Mouse (Mus musculus) limb, embryonic 11.5 days (tissue): ENCODE data around the gene Ogfod2. TPM values are rescaled to one million over a fixed set of nuclear protein-coding genes. Genes with fewer than 3 reads are reported as not detected.
A peak's percentile ranks its signal among the peaks of the same experiment; 100 is the strongest.

Experiments
- ATAC-seq: fragments of 200-750 bp; cut with Nextera tagmentation; 2 replicates; pipeline ENCODE4 v1.8.0; 2017; ENCODE audit warnings: low read depth; ENCODE audit not compliant: insufficient number of reproducible peaks, low FRiP score, low TSS enrichment
- DNase-seq: peaks from one replicate; pipeline ENCODE4 v3.0.0-alpha.2; 2015; ENCODE audit warnings: low spot score
- H3K27ac ChIP-seq: fragments of 300-500 bp; sonication (generic); replicated peaks from 2 replicates; pipeline ENCODE4 v1.5.1; 2014; ENCODE audit warnings: low read depth, mild to moderate bottlenecking, low read length
- H3K27me3 ChIP-seq: fragments of 300-500 bp; sonication (generic); 2 replicates; pipeline ENCODE4 v1.6.1; 2014; ENCODE audit warnings: mild to moderate bottlenecking, low read length, mixed read lengths; ENCODE audit not compliant: control insufficient read depth, insufficient read depth
- H3K36me3 ChIP-seq: fragments of 300-500 bp; sonication (generic); 2 replicates; pipeline ENCODE4 v1.6.1; 2014; ENCODE audit warnings: mild to moderate bottlenecking, low read length, moderate library complexity, mixed read lengths; ENCODE audit not compliant: control insufficient read depth, insufficient read depth
- H3K4me1 ChIP-seq: fragments of 300-500 bp; sonication (generic); 2 replicates; pipeline ENCODE4 v1.6.1; 2014; ENCODE audit warnings: low read length, mixed read lengths; ENCODE audit not compliant: control insufficient read depth, insufficient read depth
- H3K4me2 ChIP-seq: fragments of 300-500 bp; sonication (generic); 2 replicates; pipeline ENCODE4 v1.6.1; 2014; ENCODE audit warnings: low read depth, mild to moderate bottlenecking, moderate library complexity; ENCODE audit not compliant: severe bottlenecking
- H3K4me3 ChIP-seq: fragments of 300-500 bp; sonication (generic); 2 replicates; pipeline ENCODE4 v1.5.1; 2014; ENCODE audit warnings: low read depth, low read length
- H3K9ac ChIP-seq: fragments of 300-500 bp; sonication (generic); 2 replicates; pipeline ENCODE4 v1.6.1; 2014; ENCODE audit warnings: mild to moderate bottlenecking, low read length
- H3K9me3 ChIP-seq: fragments of 300-500 bp; sonication (generic); 2 replicates; pipeline ENCODE4 v1.6.1; 2016; ENCODE audit warnings: low read length; ENCODE audit not compliant: control insufficient read depth
- WGBS: fragments of 180-500 bp; shearing (Covaris S2); extraction: QIAGEN DNeasy Blood & Tissue Kit; methylation state at CpG from one replicate; pipeline ENCODE4 v1.1.7; 2014; 5-methylcytosine and 5-hydroxymethylcytosine counted together
- polyA plus RNA-seq: library from polyadenylated mRNA; unstranded; fragments of >200 nt; fragmentation: Nextera tagmentation; extraction: Ambion mirVana; gene quantifications from 2 replicates; pipeline ENCODE4 v1.2.1, GENCODE M21; 2014

The Ogfod2 gene
- polyA plus RNA-seq, 1 experiment from 2014 or later, result 11.5 TPM

- H3K4me1 ChIP-seq, result no peaks in the 10 kb centered on the region
- H3K4me2 ChIP-seq, result no peak overlapping the region
- no peak overlapping the region for H3K27ac ChIP-seq
- H3K9ac ChIP-seq, result no peak overlapping the region
- DNase-seq, result no peak
- WGBS, result 87% methylated on average over 11 of the region's 11 CpGs
- no peak for ATAC-seq
- peaks cover 3% of the 10 kb centered on the region; the same call in 1 of the 2 replicates for H3K9me3 ChIP-seq
- no peaks in the 10 kb centered on the region for H3K36me3 ChIP-seq
- H3K4me3 ChIP-seq, result no peak overlapping the region
- peaks cover 3% of the 10 kb centered on the region; the same call in 1 of the 2 replicates for H3K27me3 ChIP-seq
Measured at GRCm38 (mm10) chr5:124100128-124101044, 11.7 kb upstream of the Ogfod2 start.

GRCm38 (mm10) chr5:124102326-124102725 is 9.8 kb upstream of the Ogfod2 start:
- Histone ChIP-seq H3K4me3 (no peak overlapping the region), H3K27me3 (no peaks in the 10 kb centered on the region)
- 73% methylated on average over 6 of the region's 6 CpGs for whole genome bisulfite sequencing

GRCm38 (mm10) chr5:124103020-124103419 is 9.1 kb upstream of the Ogfod2 start:
- no peak for ATAC-seq

More at GRCm38 (mm10) chr5:124102326-124102725, 9.8 kb upstream of the Ogfod2 start:
- no peaks in the 10 kb centered on the region for H3K4me1 ChIP-seq
- H3K9me3 ChIP-seq, result peaks cover 3% of the 10 kb centered on the region; the same call in 1 of the 2 replicates
- no peak overlapping the region for H3K27ac ChIP-seq
- H3K9ac ChIP-seq, result no peak overlapping the region
- no peaks in the 10 kb centered on the region for H3K36me3 ChIP-seq
- DNase-seq, result no peak
- H3K4me2 ChIP-seq, result no peak overlapping the region
- no peak for ATAC-seq

GRCm38 (mm10) chr5:124103552-124103951 is 8.5 kb upstream of the Ogfod2 start:
- Histone ChIP-seq H3K27me3 (no peaks in the 10 kb centered on the region), H3K4me2 (no peak overlapping the region), H3K4me3 (no peak overlapping the region), H3K9ac (no peak overlapping the region), H3K9me3 (peaks cover 3% of the 10 kb centered on the region; the same call in 1 of the 2 replicates), H3K4me1 (no peaks in the 10 kb centered on the region), H3K27ac (no peak overlapping the region), H3K36me3 (no peaks in the 10 kb centered on the region)
- 94% methylated on average over 9 of the region's 9 CpGs for WGBS
- DNase-seq, result no peak
- no peak for ATAC-seq

More at GRCm38 (mm10) chr5:124103020-124103419, 9.1 kb upstream of the Ogfod2 start:
- no peak overlapping the region for H3K4me3 ChIP-seq
- H3K4me1 ChIP-seq, result no peaks in the 10 kb centered on the region
- no peaks in the 10 kb centered on the region for H3K27me3 ChIP-seq
- H3K36me3 ChIP-seq, result no peaks in the 10 kb centered on the region
- no peak overlapping the region for H3K4me2 ChIP-seq
- peaks cover 3% of the 10 kb centered on the region; the same call in 1 of the 2 replicates for H3K9me3 ChIP-seq
- H3K9ac ChIP-seq, result no peak overlapping the region
- H3K27ac ChIP-seq, result no peak overlapping the region
- DNase-seq, result no peak
- 85% methylated on average over 3 of the region's 3 CpGs for WGBS

- ATAC-seq (no peak), DNase-seq (peak; percentile 73)
- Histone ChIP-seq H3K9ac (peak overlapping the region; percentile 64), H3K4me1 (peaks cover 4% of the 10 kb centered on the region), H3K4me3 (peak overlapping the region; percentile 87), H3K4me2 (peak overlapping the region; percentile 92), H3K9me3 (no peaks in the 10 kb centered on the region), H3K27ac (no peak overlapping the region), H3K27me3 (no peaks in the 10 kb centered on the region), H3K36me3 (no peaks in the 10 kb centered on the region)
- 31% methylated on average over 17 of the region's 17 CpGs for WGBS
Measured at GRCm38 (mm10) chr5:124111077-124111741, 888 bp upstream of the Ogfod2 start.

- Histone ChIP-seq H3K9me3 (no peaks in the 10 kb centered on the region), H3K4me2 (peak overlapping the region; percentile 92), H3K4me1 (peaks cover 8% of the 10 kb centered on the region), H3K36me3 (no peaks in the 10 kb centered on the region; the same call in 1 of the 2 replicates), H3K9ac (peak overlapping the region; percentile 64), H3K27ac (peak overlapping the region; percentile 21; the same call in 1 of the 2 replicates), H3K27me3 (no peaks in the 10 kb centered on the region), H3K4me3 (peak overlapping the region; percentile 87)
- ATAC-seq (no peak), DNase-seq (no peak)
- WGBS, result under 1% methylated on average over 18 of the region's 18 CpGs
Measured at GRCm38 (mm10) chr5:124112531-124112930, 434 bp downstream of the Ogfod2 start.

- no peaks in the 10 kb centered on the region for H3K27me3 ChIP-seq
- peaks cover 3% of the 10 kb centered on the region; the same call in 1 of the 2 replicates for H3K36me3 ChIP-seq
- DNase-seq (peak; percentile 53), ATAC-seq (no peak)
- H3K4me3 ChIP-seq, result peak overlapping the region; percentile 87
- 13% methylated on average over 14 of the region's 14 CpGs for WGBS
- peaks cover 8% of the 10 kb centered on the region for H3K4me1 ChIP-seq
- H3K27ac ChIP-seq, result no peak overlapping the region
- peak overlapping the region; percentile 92 for H3K4me2 ChIP-seq
- peak overlapping the region; percentile 64 for H3K9ac ChIP-seq
- H3K9me3 ChIP-seq, result no peaks in the 10 kb centered on the region
Measured at GRCm38 (mm10) chr5:124113030-124113429, 933 bp downstream of the Ogfod2 start.

GRCm38 (mm10) chr5:124114276-124115025 is 2.4 kb downstream of the Ogfod2 start:
- no peak overlapping the region for H3K9ac ChIP-seq
- H3K27me3 ChIP-seq, result no peaks in the 10 kb centered on the region
- H3K36me3 ChIP-seq, result peaks cover 3% of the 10 kb centered on the region; the same call in 1 of the 2 replicates
- WGBS, result 91% methylated on average over 24 of the region's 24 CpGs
- H3K4me2 ChIP-seq, result no peak overlapping the region
- no peak overlapping the region for H3K4me3 ChIP-seq
- peaks cover 8% of the 10 kb centered on the region for H3K4me1 ChIP-seq
- no peak overlapping the region for H3K27ac ChIP-seq
- H3K9me3 ChIP-seq, result no peaks in the 10 kb centered on the region
- ATAC-seq (no peak), DNase-seq (no peak)
